Mouse (Mus musculus) hematopoietic stem cell, adult 5-6 weeks (primary cell): ENCODE measurements around the gene Tfe3. TPM values are rescaled to one million over a fixed set of nuclear protein-coding genes. Genes with fewer than 3 reads are reported as not detected.
"Not testable (repeated sequence)": the region's sequence is repeated elsewhere in the genome, so short reads cannot be mapped to it uniquely, and the experiment has no call there.

Experiments used
- ATAC-seq, 2 experiments: fragments of 125-278 bp in 1 of 2; replicated peaks in 1 of 2; 2 replicates each; pipeline ENCODE4 v1.8.0; 2016 to 2017; ENCODE audit warnings: inconsistent platforms in 2 of 2, mild to moderate bottlenecking in 2 of 2, moderate number of reproducible peaks in 2 of 2, low read depth in 1 of 2, moderate TSS enrichment in 1 of 2; ENCODE audit not compliant: low FRiP score in 2 of 2, poor library complexity in 2 of 2, severe bottlenecking in 2 of 2, insufficient read depth in 1 of 2, low TSS enrichment in 1 of 2
- total RNA-seq: library from RNA; stranded (forward); fragments of 172-1452, 232-1000 nt; gene quantifications from 2 replicates; pipeline ENCODE4 v1.2.3, GENCODE M21; 2017

Tfe3 gene
- total RNA-seq, 1 experiment from 2014 or later: 9.6 TPM

- no peak for ATAC-seq
These were observed 20.3 kb downstream of the Tfe3 start for GRCm38 (mm10) chrX:7782603-7783092.

- ATAC-seq: peak; percentile 85 to 96
These were observed 27.3 kb downstream of the Tfe3 start, which contains the start of gene Gripap1 for GRCm38 (mm10) chrX:7789542-7790136. Gene Gripap1 (plus strand): TSS chrX:7789765.

- ATAC-seq: no peak
These were observed 27.9 kb downstream of the Tfe3 start for GRCm38 (mm10) chrX:7790309-7790708.

- ATAC-seq: no peak
These were observed 31.0 kb downstream of the Tfe3 start for GRCm38 (mm10) chrX:7793361-7793760.

GRCm38 (mm10) chrX:7795016-7795415 lies 32.7 kb downstream of the Tfe3 start:
- no peak for ATAC-seq

GRCm38 (mm10) chrX:7797327-7797726 lies 35.0 kb downstream of the Tfe3 start:
- ATAC-seq: no peak

GRCm38 (mm10) chrX:7802157-7802556 lies 39.8 kb downstream of the Tfe3 start:
- ATAC-seq: not testable (repeated sequence)

- ATAC-seq: peak; percentile 32 to 53; a peak in 2 of 4 replicates
These were observed 52.7 kb downstream of the Tfe3 start for GRCm38 (mm10) chrX:7815016-7815415.

GRCm38 (mm10) chrX:7821865-7822779 lies 59.8 kb downstream of the Tfe3 start, which contains the start of gene Kcnd1:
Gene Kcnd1 (plus strand): TSS chrX:7822289.
- peak; percentile 32; a peak in 1 of 4 replicates for ATAC-seq

Other genes with a start within 250 kb of the Tfe3 start
- gene Foxp3, start 188.9 kb upstream of the Tfe3 start, total RNA-seq: 0.25 and 0.69 TPM in 2 replicates
- 0.99 and 1.9 TPM in 2 replicates for gene Ppp1r3f, start 188.3 kb upstream of the Tfe3 start, total RNA-seq
- gene Ccdc22, start 157.0 kb upstream of the Tfe3 start, total RNA-seq: 23.2 and 32.1 TPM in 2 replicates
- not detected in 2 replicates for gene Cacna1f, start 155.5 kb upstream of the Tfe3 start, total RNA-seq
- gene Syp, start 124.1 kb upstream of the Tfe3 start, total RNA-seq: 0.94 and 1.1 TPM in 2 replicates
- gene Prickle3, start 105.3 kb upstream of the Tfe3 start, total RNA-seq: 8.3 and 12.4 TPM in 2 replicates
- gene Plp2, start 91.2 kb upstream of the Tfe3 start, total RNA-seq: 79.7 and 95.8 TPM in 2 replicates
- 0.40 and 0.75 TPM in 2 replicates for gene Magix, start 81.3 kb upstream of the Tfe3 start, total RNA-seq
- 20.3 and 25.5 TPM in 2 replicates for gene Gpkow, start 65.4 kb upstream of the Tfe3 start, total RNA-seq
- 31.2 and 46.8 TPM in 2 replicates for gene Wdr45, start 48.2 kb upstream of the Tfe3 start, total RNA-seq
- not detected in 2 replicates for gene Gm45208, start 40.3 kb upstream of the Tfe3 start, total RNA-seq
- gene Praf2, start 34.1 kb upstream of the Tfe3 start, total RNA-seq: 7.0 and 7.1 TPM in 2 replicates
- gene Ccdc120, start 11.7 kb upstream of the Tfe3 start, total RNA-seq: 1.8 and 2.1 TPM in 2 replicates
- gene Gripap1, start 27.2 kb downstream of the Tfe3 start, total RNA-seq: 48.4 TPM in 2 replicates
- gene Kcnd1, start 59.7 kb downstream of the Tfe3 start, total RNA-seq: 0.63 and 2.1 TPM in 2 replicates
- gene Otud5, start 78.8 kb downstream of the Tfe3 start, total RNA-seq: 73.7 and 89.4 TPM in 2 replicates
- 3.1 and 7.8 TPM in 2 replicates for gene Pim2, start 115.7 kb downstream of the Tfe3 start, total RNA-seq
- 17.2 and 25.7 TPM in 2 replicates for gene Slc35a2, start 121.5 kb downstream of the Tfe3 start, total RNA-seq
- 167 and 186 TPM in 2 replicates for gene Pqbp1, start 136.7 kb downstream of the Tfe3 start, total RNA-seq
- 39.3 and 51.9 TPM in 2 replicates for gene Timm17b, start 136.8 kb downstream of the Tfe3 start, total RNA-seq
- not detected in 2 replicates for gene Gm10491, start 145.3 kb downstream of the Tfe3 start, total RNA-seq
- 1.2 TPM in 1 of 2 replicates, not detected in the other for gene Gm10490, start 147.0 kb downstream of the Tfe3 start, total RNA-seq
- not detected in 2 replicates for gene Pcsk1n, start 157.3 kb downstream of the Tfe3 start, total RNA-seq
- not detected in 2 replicates for gene Eras, start 166.0 kb downstream of the Tfe3 start, total RNA-seq
- gene Hdac6, start 185.3 kb downstream of the Tfe3 start, total RNA-seq: 10.0 and 32.9 TPM in 2 replicates
- gene Gata1, start 215.5 kb downstream of the Tfe3 start, total RNA-seq: 8.6 and 19.1 TPM in 2 replicates